18 mouse cellular contexts compared by ENCODE assay signal in genomic region chr9:115915586-115916270, GRCm38 (mm10). TPM values are rescaled to one million over a fixed set of nuclear protein-coding genes. Genes with fewer than 3 reads are reported as not detected.
DNase-seq lines count a peak whose midpoint lies in the region; ATAC-seq and TF ChIP-seq lines count a peak whose summit lies in the region.
"Had no signal": no experiment of that assay in that cellular context is flagged by ENCODE, and none has a peak within 500 bp of the region (broad histone marks: within the 10 kb centered on the region; RNA-seq: fewer than 3 reads in every experiment).

No protein-coding gene starts in this region.

- H3K27ac ChIP-seq in heart, embryonic 10.5 days = no peak overlapping the region
- H3K27ac ChIP-seq in heart, embryonic 12.5 days (ENCODE audit: poor library complexity, severe bottlenecking) = no peak overlapping the region
- H3K27ac ChIP-seq in liver, adult 2 months (replicated peaks; ENCODE audit: insufficient read depth, low read depth, low read length) = no peak overlapping the region
- H3K27ac ChIP-seq in liver, postnatal 0 days (ENCODE audit: low read depth) = no peak overlapping the region
- H3K27ac ChIP-seq: embryonic facial prominence, embryonic 12.5 days; forebrain, embryonic 10.5 days; hindbrain, embryonic 12.5 days; limb, embryonic 13.5 days; macrophage; stomach, embryonic 15.5 days had no signal

- TF ChIP-seq EP300 in liver, postnatal 0 days (IDR thresholded peaks at IDR 0.05; ENCODE audit: low read depth) = no peak

- 85% methylated on average over 14 of the region's 14 CpGs for WGBS in heart, embryonic 10.5 days
- 81% methylated on average over 14 of the region's 14 CpGs for WGBS in heart, embryonic 12.5 days
- 77% methylated on average over 14 of the region's 14 CpGs for WGBS in liver, adult 2 months
- 78% methylated on average over 14 of the region's 14 CpGs for WGBS in liver, postnatal 0 days (ENCODE audit: insufficient replicate concordance)

- no peak for TF ChIP-seq CTCF in liver, adult 2 months (IDR thresholded peaks at IDR 0.05; ENCODE audit: low read depth, low read length)
- TF ChIP-seq CTCF in liver, postnatal 0 days (IDR thresholded peaks at IDR 0.05; ENCODE audit: low read depth) = no peak
- TF ChIP-seq CTCF in brain, embryonic 14.5 days (IDR thresholded peaks at IDR 0.05; ENCODE audit: borderline replicate concordance, extremely low read depth, insufficient read depth, insufficient read length) = no peak

- ATAC-seq in heart, embryonic 12.5 days (ENCODE audit: insufficient number of reproducible peaks, low FRiP score) = no peak
- no peak for ATAC-seq in liver, postnatal 0 days

- no peak overlapping the region for H3K9ac ChIP-seq in heart, embryonic 12.5 days
- H3K9ac ChIP-seq in liver, adult 2 months (ENCODE audit: low read depth, low read length) = no peak overlapping the region
- H3K9ac ChIP-seq in liver, postnatal 0 days (replicated peaks) = no peak overlapping the region
- H3K9ac ChIP-seq: embryonic facial prominence, embryonic 12.5 days; hindbrain, embryonic 12.5 days; limb, embryonic 13.5 days; stomach, embryonic 15.5 days had no signal

- H3K9me3 ChIP-seq in heart, embryonic 10.5 days = no peaks in the 10 kb centered on the region
- peaks cover 5% of the 10 kb centered on the region; the same call in 1 of the 2 replicates for H3K9me3 ChIP-seq in heart, embryonic 12.5 days (replicated peaks)
- no peaks in the 10 kb centered on the region for H3K9me3 ChIP-seq in liver, postnatal 0 days (ENCODE audit: low read length)
- H3K9me3 ChIP-seq: embryonic facial prominence, embryonic 12.5 days; forebrain, embryonic 10.5 days; hindbrain, embryonic 12.5 days; stomach, embryonic 15.5 days had no signal

- H3K79me2 ChIP-seq in liver, adult 2 months (ENCODE audit: control insufficient read depth, insufficient read depth, low read length) = no peaks in the 10 kb centered on the region

- TF ChIP-seq POLR2A in liver, adult 2 months (IDR thresholded peaks at IDR 0.05; ENCODE audit: extremely low read depth, insufficient read depth, low read length) = no peak
- no peak for TF ChIP-seq POLR2A in brain, embryonic 14.5 days (IDR thresholded peaks at IDR 0.05; ENCODE audit: borderline replicate concordance, extremely low read depth, insufficient read depth, insufficient read length, poor library complexity, severe bottlenecking)

- no peak overlapping the region for H3K4me3 ChIP-seq in heart, embryonic 10.5 days
- no peak overlapping the region for H3K4me3 ChIP-seq in heart, embryonic 12.5 days
- no peak overlapping the region for H3K4me3 ChIP-seq in liver, adult 2 months (ENCODE audit: insufficient read depth, low read depth, low read length)
- no peak overlapping the region for H3K4me3 ChIP-seq in liver, postnatal 0 days (ENCODE audit: low read depth, low read length)
- H3K4me3 ChIP-seq: embryonic facial prominence, embryonic 12.5 days; forebrain, embryonic 10.5 days; hindbrain, embryonic 12.5 days; limb, embryonic 13.5 days; stomach, embryonic 15.5 days had no signal

- peaks cover 13% of the 10 kb centered on the region for H3K4me1 ChIP-seq in heart, embryonic 10.5 days
- peaks cover 17% of the 10 kb centered on the region for H3K4me1 ChIP-seq in heart, embryonic 12.5 days (replicated peaks)
- H3K4me1 ChIP-seq in liver, adult 2 months (ENCODE audit: control insufficient read depth, insufficient read depth, low read length) = no peaks in the 10 kb centered on the region
- no peaks in the 10 kb centered on the region for H3K4me1 ChIP-seq in liver, postnatal 0 days (ENCODE audit: insufficient read depth)
- H3K4me1 ChIP-seq: embryonic facial prominence, embryonic 12.5 days; forebrain, embryonic 10.5 days; hindbrain, embryonic 12.5 days; stomach, embryonic 15.5 days had no signal

- no peaks in the 10 kb centered on the region for H3K27me3 ChIP-seq in heart, embryonic 10.5 days (ENCODE audit: insufficient read depth, poor library complexity, severe bottlenecking)
- no peaks in the 10 kb centered on the region for H3K27me3 ChIP-seq in heart, embryonic 12.5 days (replicated peaks)
- H3K27me3 ChIP-seq in liver, adult 2 months (ENCODE audit: control insufficient read depth, insufficient read depth, low read length) = no peaks in the 10 kb centered on the region
- no peaks in the 10 kb centered on the region for H3K27me3 ChIP-seq in liver, postnatal 0 days (ENCODE audit: insufficient read depth, low read length)
- H3K27me3 ChIP-seq: embryonic facial prominence, embryonic 12.5 days; hindbrain, embryonic 12.5 days; limb, embryonic 13.5 days; stomach, embryonic 15.5 days had no signal

- no peaks in the 10 kb centered on the region for H3K36me3 ChIP-seq in heart, embryonic 10.5 days
- H3K36me3 ChIP-seq in heart, embryonic 12.5 days = no peaks in the 10 kb centered on the region
- no peaks in the 10 kb centered on the region for H3K36me3 ChIP-seq in liver, adult 2 months (ENCODE audit: control insufficient read depth, insufficient read depth, low read length)
- no peaks in the 10 kb centered on the region for H3K36me3 ChIP-seq in liver, postnatal 0 days (replicated peaks; ENCODE audit: insufficient read depth, low read length)
- H3K36me3 ChIP-seq: embryonic facial prominence, embryonic 12.5 days; forebrain, embryonic 10.5 days; hindbrain, embryonic 12.5 days; limb, embryonic 13.5 days; stomach, embryonic 15.5 days had no signal

- H3K4me2 ChIP-seq in heart, embryonic 12.5 days = no peak overlapping the region
- H3K4me2 ChIP-seq in liver, postnatal 0 days (ENCODE audit: low read depth, low read length) = no peak overlapping the region
- H3K4me2 ChIP-seq: embryonic facial prominence, embryonic 12.5 days; hindbrain, embryonic 12.5 days; limb, embryonic 13.5 days; stomach, embryonic 15.5 days had no signal

- DNase-seq in heart, embryonic 10.5 days (ENCODE audit: low spot score) = peak; percentile 31
- DNase-seq in liver, adult 2 months (ENCODE audit: extremely low read depth, low read depth, low spot score) = peak; percentile 28
- DNase-seq in liver, postnatal 0 days = no peak
- DNase-seq in brain, embryonic 14.5 days (ENCODE audit: low read depth) = peak; percentile 37
- DNase-seq in layer of hippocampus, postnatal 36 days = peak; percentile 34 to 35
- DNase-seq in embryo, embryonic 10.5 days (ENCODE audit: low spot score) = no peak
- DNase-seq: cerebellum, postnatal 25 days; gastrocnemius, postnatal 36 days; kidney, postnatal 4 days; thymus, postnatal 25 days had no signal

RNA-seq across cellular contexts. Expression of gene Gadl1, which starts 6.5 kb away (rescaled TPM):
- 0.35 and 0.36 TPM in 2 replicates for polyA plus RNA-seq in heart, embryonic 10.5 days (2016; fragmentation: Nextera tagmentation; extraction: Ambion mirVana)
- polyA plus RNA-seq in heart, embryonic 12.5 days (2016; fragmentation: Nextera tagmentation; extraction: Ambion mirVana) = 0.45 and 0.46 TPM in 2 replicates
- not detected in 2 replicates for total RNA-seq in liver, adult 2 months (2014; rRNA removed)
- not detected in 2 replicates for polyA plus RNA-seq in liver, adult 2 months (2012; rRNA removed)
- polyA plus RNA-seq in liver, postnatal 0 days (2015; fragmentation: Nextera tagmentation; extraction: Ambion mirVana) = 0.19 and 0.22 TPM in 2 replicates
- 0.04 and 0.05 TPM in 2 replicates for polyA plus RNA-seq in brain, embryonic 14.5 days (2012; rRNA removed)
- total RNA-seq in layer of hippocampus, postnatal 36 days (2021) = under 1 TPM; 0.23 to 0.65 TPM
- total RNA-seq: monocyte, adult 5-6 weeks had no signal
- polyA plus RNA-seq: macrophage had no signal

Comparison
In these comparisons a context has a peak if more than half of its experiments do, and no peak if none do; other contexts are left out.
1. DNase-seq: peak in heart, embryonic 10.5 days (single experiment), liver, adult 2 months (single experiment), brain, embryonic 14.5 days (single experiment) and layer of hippocampus, postnatal 36 days (2 of 2); none in liver, postnatal 0 days (single experiment) and embryo, embryonic 10.5 days (single experiment).